Mouse (Mus musculus): ENCODE measurements around the gene S100a4. TPM values are rescaled to one million over a fixed set of nuclear protein-coding genes. Genes with fewer than 3 reads are reported as not detected.

Gene S100a4
- polyA plus RNA-seq, 1 experiment from 2014 or later, result 13.6 TPM

GRCm38 (mm10) chr3:90600458-90601195 is 2.9 kb upstream of the S100a4 start:
- Histone ChIP-seq H3K9ac (no peak overlapping the region), H3K4me3 (replicated peaks) (no peak overlapping the region), H3K9me3 (no peaks in the 10 kb centered on the region), H3K4me1 (peaks cover 22% of the 10 kb centered on the region), H3K4me2 (no peak overlapping the region), H3K27me3 (replicated peaks) (no peaks in the 10 kb centered on the region), H3K27ac (no peak overlapping the region), H3K36me3 (no peaks in the 10 kb centered on the region)
- 78% methylated on average over 8 of the region's 8 CpGs for WGBS
- no peak for ATAC-seq (ENCODE audit: insufficient read depth, low FRiP score, low read depth)

DNA sequence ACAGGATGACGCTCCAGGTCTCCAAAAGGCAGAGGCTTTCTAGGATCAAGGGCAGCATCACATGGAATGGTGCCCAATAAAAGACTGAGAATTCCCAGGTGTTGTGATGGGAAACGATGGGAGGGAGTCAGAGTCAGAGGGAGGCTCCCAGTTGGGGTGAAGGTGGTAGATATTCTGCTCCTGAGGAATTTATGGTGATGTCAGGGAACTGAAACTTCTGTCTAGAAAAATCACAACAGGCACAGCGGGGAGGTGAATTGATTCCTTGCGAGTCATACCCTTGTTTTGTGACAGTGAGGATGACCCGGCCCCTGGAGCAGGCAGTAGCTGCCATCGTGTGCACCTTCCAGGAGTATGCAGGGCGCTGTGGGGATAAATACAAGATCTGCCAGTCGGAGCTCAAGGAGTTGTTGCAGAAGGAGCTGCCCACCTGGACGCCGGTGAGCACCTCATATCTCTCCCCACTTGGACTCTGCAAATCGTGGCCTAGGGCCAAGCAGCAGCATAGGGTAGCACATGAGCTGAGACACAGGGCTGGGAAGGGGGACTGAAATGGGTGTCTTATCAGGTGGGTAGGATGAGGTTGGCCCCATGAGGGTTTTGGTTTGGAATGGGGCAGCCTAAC is 2.0 kb upstream of the S100a4 start, which contains the start of gene Gm42674:
Gm42674 (plus strand) TSS at position 419 of the 625 bp plus-strand sequence.
- no peak for ATAC-seq (ENCODE audit: insufficient read depth, low FRiP score, low read depth)
- Histone ChIP-seq H3K4me3 (replicated peaks) (no peak within 1 kb of the TSS), H3K9ac (no peak within 1 kb of the TSS), H3K9me3 (no peaks in the 10 kb centered on the region), H3K27ac (no peak within 1 kb of the TSS), H3K4me1 (peaks cover 22% of the 10 kb centered on the region), H3K27me3 (replicated peaks) (no peaks in the 10 kb centered on the region), H3K4me2 (no peak within 1 kb of the TSS), H3K36me3 (no peaks in the 10 kb centered on the region)
- 74% methylated on average over 11 of the region's 11 CpGs for WGBS

GRCm38 (mm10) chr3:90604416-90604815 is 845 bp downstream of the S100a4 start:
- peak; percentile 75 for ATAC-seq (ENCODE audit: insufficient read depth, low FRiP score, low read depth)
- Histone ChIP-seq H3K4me3 (replicated peaks) (no peak overlapping the region), H3K9me3 (no peaks in the 10 kb centered on the region), H3K36me3 (no peaks in the 10 kb centered on the region), H3K27ac (peak overlapping the region; percentile 88), H3K9ac (no peak overlapping the region), H3K4me2 (no peak overlapping the region), H3K4me1 (peaks cover 22% of the 10 kb centered on the region), H3K27me3 (replicated peaks) (no peaks in the 10 kb centered on the region)
- 24% methylated on average over 4 of the region's 4 CpGs for WGBS

- H3K27me3 ChIP-seq (replicated peaks), result no peaks in the 10 kb centered on the region
- no peaks in the 10 kb centered on the region for H3K9me3 ChIP-seq
- no peaks in the 10 kb centered on the region for H3K36me3 ChIP-seq
- no peak for ATAC-seq (ENCODE audit: insufficient read depth, low FRiP score, low read depth)
- H3K27ac ChIP-seq, result peak overlapping the region; percentile 88
- H3K4me2 ChIP-seq, result no peak overlapping the region
- peaks cover 22% of the 10 kb centered on the region for H3K4me1 ChIP-seq
- no peak overlapping the region for H3K9ac ChIP-seq
- 78% methylated on average over 3 of the region's 3 CpGs for WGBS
- no peak overlapping the region for H3K4me3 ChIP-seq (replicated peaks)
These were observed 1.5 kb downstream of the S100a4 start for GRCm38 (mm10) chr3:90605049-90605448.

- 62% methylated on average over 2 of the region's 2 CpGs for WGBS
- Histone ChIP-seq H3K4me1 (peaks cover 22% of the 10 kb centered on the region), H3K27ac (peak overlapping the region; percentile 88), H3K4me2 (no peak overlapping the region), H3K27me3 (replicated peaks) (no peaks in the 10 kb centered on the region), H3K4me3 (replicated peaks) (no peak overlapping the region), H3K36me3 (no peaks in the 10 kb centered on the region), H3K9me3 (no peaks in the 10 kb centered on the region), H3K9ac (no peak overlapping the region)
- ATAC-seq (ENCODE audit: insufficient read depth, low FRiP score, low read depth), result 0 out of 2 replicates have a peak, but pooled peaks have one; percentile 3
These were observed 2.2 kb downstream of the S100a4 start for GRCm38 (mm10) chr3:90605736-90606135.

DNA sequence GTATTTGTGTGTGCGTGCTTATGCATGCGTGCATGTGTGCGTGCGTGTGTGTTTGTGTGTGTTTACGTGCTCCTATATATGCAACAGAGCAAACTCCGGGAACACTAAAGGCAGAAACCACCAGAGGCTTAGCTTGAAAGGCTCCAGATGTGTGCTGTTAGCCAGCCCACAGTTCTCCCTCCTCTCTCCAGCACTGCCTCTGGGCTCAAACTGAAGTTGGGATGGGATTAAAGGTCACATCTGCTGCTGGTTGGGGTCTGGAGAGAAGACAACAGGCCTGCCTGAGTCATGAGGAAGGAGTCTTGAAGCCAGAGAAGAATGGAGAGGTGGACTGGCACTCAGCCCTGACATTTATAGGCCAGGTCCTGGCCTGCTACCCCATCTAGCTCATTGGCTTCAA is 2.6 kb downstream of the S100a4 start:
- Histone ChIP-seq H3K4me3 (replicated peaks) (no peak overlapping the region), H3K9ac (no peak overlapping the region), H3K4me1 (peaks cover 22% of the 10 kb centered on the region), H3K27me3 (replicated peaks) (no peaks in the 10 kb centered on the region), H3K9me3 (no peaks in the 10 kb centered on the region), H3K36me3 (no peaks in the 10 kb centered on the region), H3K27ac (peak overlapping the region; percentile 88), H3K4me2 (no peak overlapping the region)
- 0 out of 2 replicates have a peak, but pooled peaks have one; percentile 10 for ATAC-seq (ENCODE audit: insufficient read depth, low FRiP score, low read depth)
- WGBS, result 47% methylated on average over 6 of the region's 6 CpGs

DNA sequence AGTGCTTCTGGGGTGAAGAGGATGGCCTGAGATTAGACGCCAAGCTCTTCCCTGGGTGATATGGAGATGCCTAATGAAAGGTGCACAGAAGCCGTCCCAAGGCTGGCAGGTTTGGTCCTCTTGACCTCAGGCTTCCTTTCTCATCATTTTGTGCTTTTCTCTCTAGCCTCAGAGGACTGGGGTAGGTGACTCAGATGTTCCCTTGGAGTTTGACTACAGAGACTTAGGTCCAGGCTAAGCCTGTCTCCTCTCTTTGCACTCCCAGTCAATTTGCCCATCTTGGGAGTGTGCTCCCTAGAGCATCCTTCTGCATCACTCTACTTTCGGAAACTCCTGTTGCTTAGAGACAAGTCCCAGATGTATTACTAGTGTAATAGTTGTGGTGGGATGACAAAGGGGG is 3.8 kb downstream of the S100a4 start:
- no peak overlapping the region for H3K9ac ChIP-seq
- no peaks in the 10 kb centered on the region for H3K36me3 ChIP-seq
- H3K9me3 ChIP-seq, result no peaks in the 10 kb centered on the region
- H3K4me1 ChIP-seq, result peaks cover 22% of the 10 kb centered on the region
- no peaks in the 10 kb centered on the region for H3K27me3 ChIP-seq (replicated peaks)
- H3K27ac ChIP-seq, result no peak overlapping the region
- H3K4me2 ChIP-seq, result no peak overlapping the region
- WGBS, result 83% methylated on average over 3 of the region's 3 CpGs
- ATAC-seq (ENCODE audit: insufficient read depth, low FRiP score, low read depth), result no peak
- H3K4me3 ChIP-seq (replicated peaks), result no peak overlapping the region

DNA sequence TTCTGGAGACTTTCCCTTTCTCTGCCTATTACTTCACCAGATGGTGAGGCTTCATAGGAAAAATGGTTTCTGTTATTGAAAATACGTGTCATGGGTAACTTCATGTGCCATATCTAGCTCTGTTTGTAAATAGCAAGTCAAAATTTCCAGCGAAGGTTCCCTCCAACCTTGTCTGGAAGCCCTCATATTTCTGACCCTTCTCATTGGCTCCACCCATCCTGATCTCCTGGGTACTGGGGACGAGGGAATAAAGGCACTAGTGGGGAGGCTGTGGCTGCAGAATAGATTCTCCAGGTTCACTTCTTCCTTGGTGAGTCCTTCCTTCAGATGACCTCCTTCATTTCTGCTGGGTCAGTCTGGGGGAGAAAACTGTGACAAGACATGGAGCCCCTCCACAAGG is 4.7 kb downstream of the S100a4 start, which contains the start of gene S100a5:
S100a5 (plus strand) TSS at position 301 of the 400 bp plus-strand sequence.
- peaks cover 24% of the 10 kb centered on the region for H3K4me1 ChIP-seq
- no peaks in the 10 kb centered on the region for H3K9me3 ChIP-seq
- no peaks in the 10 kb centered on the region for H3K36me3 ChIP-seq
- no peak within 1 kb of the TSS for H3K27ac ChIP-seq
- WGBS, result 52% methylated on average over 3 of the region's 3 CpGs
- H3K4me3 ChIP-seq (replicated peaks), result no peak within 1 kb of the TSS
- H3K27me3 ChIP-seq (replicated peaks), result no peaks in the 10 kb centered on the region
- no peak within 1 kb of the TSS for H3K9ac ChIP-seq
- H3K4me2 ChIP-seq, result no peak within 1 kb of the TSS
- no peak for ATAC-seq (ENCODE audit: insufficient read depth, low FRiP score, low read depth)

GRCm38 (mm10) chr3:90609102-90609501 is 5.5 kb downstream of the S100a4 start:
- H3K36me3 ChIP-seq, result no peaks in the 10 kb centered on the region
- no peak overlapping the region for H3K9ac ChIP-seq
- ATAC-seq (ENCODE audit: insufficient read depth, low FRiP score, low read depth), result no peak

DNA sequence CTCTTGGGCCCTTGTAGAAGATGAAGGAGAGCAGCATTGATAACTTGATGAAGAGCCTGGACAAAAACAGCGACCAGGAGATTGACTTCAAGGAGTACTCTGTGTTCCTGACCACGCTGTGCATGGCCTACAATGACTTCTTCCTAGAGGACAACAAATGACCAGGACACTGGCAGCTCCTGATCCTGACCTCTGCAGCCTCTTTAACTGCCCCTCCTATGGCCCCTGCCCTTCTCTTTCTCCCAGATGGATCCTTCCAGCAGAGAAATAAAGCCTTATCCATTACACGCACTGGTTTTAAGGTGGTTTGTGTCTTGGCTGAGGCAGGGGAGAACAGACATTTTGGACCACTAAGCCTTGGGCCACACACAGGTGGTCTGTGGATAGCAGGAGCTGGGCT is 7.9 kb downstream of the S100a4 start:
- no peak overlapping the region for H3K9ac ChIP-seq
- H3K9me3 ChIP-seq, result no peaks in the 10 kb centered on the region
- no peak overlapping the region for H3K4me2 ChIP-seq
- no peak overlapping the region for H3K4me3 ChIP-seq (replicated peaks)
- H3K4me1 ChIP-seq, result peaks cover 21% of the 10 kb centered on the region
- no peak for ATAC-seq (ENCODE audit: insufficient read depth, low FRiP score, low read depth)
- no peaks in the 10 kb centered on the region for H3K36me3 ChIP-seq
- H3K27me3 ChIP-seq (replicated peaks), result no peaks in the 10 kb centered on the region
- 83% methylated on average over 3 of the region's 3 CpGs for WGBS
- no peak overlapping the region for H3K27ac ChIP-seq

More at GRCm38 (mm10) chr3:90609102-90609501, 5.5 kb downstream of the S100a4 start:
- no peaks in the 10 kb centered on the region for H3K27me3 ChIP-seq (replicated peaks)
- H3K4me3 ChIP-seq (replicated peaks), result no peak overlapping the region
- H3K4me1 ChIP-seq, result peaks cover 18% of the 10 kb centered on the region
- H3K27ac ChIP-seq, result no peak overlapping the region
- no peaks in the 10 kb centered on the region for H3K9me3 ChIP-seq
- H3K4me2 ChIP-seq, result no peak overlapping the region

DNA sequence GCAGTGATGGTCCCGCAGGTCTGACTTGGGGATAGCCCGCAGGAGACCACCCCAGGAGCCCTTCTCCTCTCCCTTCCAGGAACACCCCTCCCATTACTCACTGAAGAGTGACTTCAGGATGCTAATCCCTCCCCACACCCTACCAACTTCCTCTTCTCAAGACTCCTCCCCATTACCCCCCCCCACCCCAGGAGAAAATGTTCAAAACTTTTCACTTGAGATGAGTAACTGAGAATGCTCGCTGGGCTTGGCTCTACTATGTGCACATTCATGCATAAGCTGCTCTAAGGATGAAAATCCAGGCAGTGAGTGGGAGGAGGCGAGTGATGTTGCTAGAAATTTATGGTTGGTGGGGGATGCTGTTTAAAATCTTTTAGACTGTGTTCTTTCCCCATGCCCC is 8.5 kb downstream of the S100a4 start:
- Histone ChIP-seq H3K4me3 (replicated peaks) (no peak overlapping the region), H3K27me3 (replicated peaks) (no peaks in the 10 kb centered on the region), H3K4me2 (no peak overlapping the region), H3K27ac (no peak overlapping the region), H3K9ac (no peak overlapping the region), H3K36me3 (no peaks in the 10 kb centered on the region), H3K4me1 (peaks cover 21% of the 10 kb centered on the region), H3K9me3 (no peaks in the 10 kb centered on the region)
- no peak for ATAC-seq (ENCODE audit: insufficient read depth, low FRiP score, low read depth)
- 64% methylated on average over 4 of the region's 4 CpGs for WGBS

DNA sequence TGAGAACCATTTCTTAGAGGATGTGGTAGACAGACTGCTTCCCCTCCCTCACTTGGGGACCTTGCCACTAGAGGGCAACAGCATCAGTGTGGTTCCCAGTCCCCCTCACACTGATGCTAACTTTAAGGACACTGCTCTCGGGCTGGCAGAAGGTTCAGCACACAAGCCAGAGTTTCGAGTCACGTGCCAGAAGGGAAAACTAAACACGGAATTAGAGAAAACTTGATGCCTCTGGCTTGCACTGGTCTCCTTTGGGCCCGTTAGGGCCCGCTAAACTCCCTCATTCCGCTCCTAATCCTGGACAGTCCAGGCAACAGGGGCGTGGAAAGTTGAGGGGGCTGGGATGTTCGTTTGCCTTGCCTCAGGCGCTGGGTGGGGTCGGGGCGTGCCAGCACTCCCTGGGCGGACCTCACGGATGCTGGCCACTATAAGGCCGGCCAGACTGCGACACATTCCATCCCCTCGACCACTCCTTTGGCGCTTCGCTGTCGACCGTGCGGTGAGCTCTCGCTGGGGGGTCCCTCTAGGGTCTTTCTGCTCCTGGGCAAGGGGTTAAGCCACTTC is 9.2 kb downstream of the S100a4 start, which contains the start of gene S100a6:
S100a6 (plus strand) TSS at position 155 of the 564 bp plus-strand sequence.
- ATAC-seq (ENCODE audit: insufficient read depth, low FRiP score, low read depth), result peak; percentile 67
- no peaks in the 10 kb centered on the region for H3K27me3 ChIP-seq (replicated peaks)
- H3K27ac ChIP-seq, result peak within 1 kb of the TSS; percentile 85
- peaks cover 21% of the 10 kb centered on the region for H3K4me1 ChIP-seq
- no peaks in the 10 kb centered on the region for H3K9me3 ChIP-seq
- peak within 1 kb of the TSS; percentile 71 for H3K4me2 ChIP-seq
- H3K4me3 ChIP-seq (replicated peaks), result peak within 1 kb of the TSS; percentile 51
- WGBS, result under 1% methylated on average over 23 of the region's 23 CpGs
- H3K36me3 ChIP-seq, result no peaks in the 10 kb centered on the region
- H3K9ac ChIP-seq, result peak within 1 kb of the TSS; percentile 19

Measured in stomach, embryonic 15.5 days (tissue).